Mouse (Mus musculus): ENCODE data around the gene Slc5a2.

DNA sequence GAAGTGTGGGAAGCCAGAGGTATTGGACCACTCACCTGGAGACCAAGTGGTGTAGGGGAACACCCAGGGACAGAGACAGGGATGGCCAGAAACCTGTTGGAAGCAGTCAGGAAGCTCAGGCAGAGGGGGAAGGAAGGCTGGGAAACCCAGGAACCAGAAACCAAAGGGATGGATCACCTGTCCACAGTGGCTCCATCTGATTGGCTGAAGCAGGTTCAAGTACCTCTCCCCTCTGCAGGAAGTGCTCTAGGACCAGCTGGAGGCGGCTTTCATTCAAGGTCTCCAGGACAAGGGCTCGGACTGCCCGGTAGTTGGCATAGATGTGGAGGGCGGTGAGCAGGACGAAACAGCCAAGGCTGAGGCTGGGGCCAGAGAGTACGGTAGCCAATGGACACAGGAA, 10.6 kb downstream of the Slc5a2 start:
- no peak for TF ChIP-seq CTCF (IDR thresholded peaks at IDR 0.05; ENCODE audit: borderline replicate concordance, insufficient read depth, low read length)
- no peak for TF ChIP-seq POLR2A (IDR thresholded peaks at IDR 0.05; ENCODE audit: low read depth, low read length)
